Mouse (Mus musculus) liver, embryonic 13.5 days (tissue): ENCODE measurements around the gene Stk38. TPM values are rescaled to one million over a fixed set of nuclear protein-coding genes. Genes with fewer than 3 reads are reported as not detected.

ENCODE experiments used
- ATAC-seq: fragments of 200-750 bp; cut with Nextera tagmentation; 2 replicates; pipeline ENCODE4 v1.8.0; 2017; ENCODE audit warnings: low read depth, mild to moderate bottlenecking, moderate number of reproducible peaks, moderate library complexity
- DNase-seq: peaks from one replicate; pipeline ENCODE4 v3.0.0; 2022
- H3K27ac ChIP-seq: fragments of 300-500 bp; sonication (generic); 2 replicates; pipeline ENCODE4 v1.5.1; 2015; ENCODE audit warnings: moderate library complexity, mild to moderate bottlenecking, inconsistent platforms
- H3K27me3 ChIP-seq: fragments of 300-500 bp; sonication (generic); 2 replicates; pipeline ENCODE4 v1.6.1; 2015; ENCODE audit warnings: mild to moderate bottlenecking, inconsistent platforms
- H3K36me3 ChIP-seq: fragments of 300-500 bp; sonication (generic); 2 replicates; pipeline ENCODE4 v1.6.1; 2015; ENCODE audit warnings: mild to moderate bottlenecking, inconsistent platforms
- H3K4me1 ChIP-seq: fragments of 300-500 bp; sonication (generic); replicated peaks from 2 replicates; pipeline ENCODE4 v1.6.1; 2015; ENCODE audit warnings: inconsistent platforms
- H3K4me2 ChIP-seq: fragments of 300-500 bp; sonication (generic); 2 replicates; pipeline ENCODE4 v1.6.1; 2015; ENCODE audit warnings: inconsistent platforms, mild to moderate bottlenecking, moderate library complexity
- H3K4me3 ChIP-seq: fragments of 300-500 bp; sonication (generic); replicated peaks from 2 replicates; pipeline ENCODE4 v1.5.1; 2015; ENCODE audit warnings: mild to moderate bottlenecking, inconsistent platforms
- H3K9ac ChIP-seq: fragments of 300-500 bp; sonication (generic); 2 replicates; pipeline ENCODE4 v1.6.1; 2015; ENCODE audit warnings: mild to moderate bottlenecking, inconsistent platforms
- H3K9me3 ChIP-seq: fragments of 300-500 bp; sonication (generic); replicated peaks from 2 replicates; pipeline ENCODE4 v1.6.1; 2016; ENCODE audit warnings: inconsistent platforms
- WGBS: fragments of 180-500 bp; shearing (Covaris S2); methylation state at CpG from one replicate; pipeline ENCODE4 v1.1.7; 2015; ENCODE audit not compliant: insufficient replicate concordance; 5-methylcytosine and 5-hydroxymethylcytosine counted together
- polyA plus RNA-seq: library from polyadenylated mRNA; unstranded; fragments of >200 nt; fragmentation: Nextera tagmentation; extraction: Ambion mirVana; gene quantifications from 2 replicates; pipeline ENCODE4 v1.2.1, GENCODE M21; 2015

Gene Stk38
- polyA plus RNA-seq, 1 experiment from 2014 or later = 38.4 TPM

GRCm38 (mm10) chr17:29023346-29023745 is 15.6 kb upstream of the Stk38 start:
- Histone ChIP-seq H3K9me3 (no peaks in the 10 kb centered on the region), H3K4me3 (no peak overlapping the region), H3K27ac (no peak overlapping the region), H3K27me3 (no peaks in the 10 kb centered on the region), H3K4me2 (no peak overlapping the region), H3K9ac (no peak overlapping the region), H3K36me3 (no peaks in the 10 kb centered on the region), H3K4me1 (peaks cover 40% of the 10 kb centered on the region)
- no peak for ATAC-seq
- DNase-seq = no peak
- WGBS = 80% methylated on average over 6 of the region's 6 CpGs

- no peak overlapping the region for H3K27ac ChIP-seq
- H3K4me1 ChIP-seq = peaks cover 40% of the 10 kb centered on the region
- H3K9me3 ChIP-seq = no peaks in the 10 kb centered on the region
- H3K4me3 ChIP-seq = no peak overlapping the region
- 21% methylated on average over 15 of the region's 15 CpGs for WGBS
- H3K9ac ChIP-seq = peak overlapping the region; percentile 30
- H3K36me3 ChIP-seq = no peaks in the 10 kb centered on the region
- ATAC-seq = peak; percentile 62; the same call in 1 of the 2 replicates
- peak overlapping the region; percentile 32 for H3K4me2 ChIP-seq
- H3K27me3 ChIP-seq = no peaks in the 10 kb centered on the region
- DNase-seq = no peak
Measured at GRCm38 (mm10) chr17:29022230-29022819, 14.5 kb upstream of the Stk38 start.

GRCm38 (mm10) chr17:29020444-29020843 is 12.6 kb upstream of the Stk38 start:
- no peak overlapping the region for H3K4me2 ChIP-seq
- H3K4me3 ChIP-seq = no peak overlapping the region
- peaks cover 35% of the 10 kb centered on the region for H3K4me1 ChIP-seq
- H3K27ac ChIP-seq = no peak overlapping the region
- no peaks in the 10 kb centered on the region for H3K27me3 ChIP-seq
- ATAC-seq = no peak
- no peaks in the 10 kb centered on the region for H3K36me3 ChIP-seq
- DNase-seq = no peak
- no peak overlapping the region for H3K9ac ChIP-seq
- no peaks in the 10 kb centered on the region for H3K9me3 ChIP-seq

- Histone ChIP-seq H3K36me3 (no peaks in the 10 kb centered on the region), H3K4me3 (no peak overlapping the region), H3K9ac (no peak overlapping the region), H3K27ac (no peak overlapping the region), H3K4me1 (peaks cover 27% of the 10 kb centered on the region), H3K27me3 (no peaks in the 10 kb centered on the region), H3K9me3 (no peaks in the 10 kb centered on the region), H3K4me2 (no peak overlapping the region)
- 63% methylated on average over 7 of the region's 7 CpGs for WGBS
- no peak for DNase-seq
- ATAC-seq = no peak
Measured at GRCm38 (mm10) chr17:29019391-29019790, 11.6 kb upstream of the Stk38 start.

- ATAC-seq = no peak
- Histone ChIP-seq H3K9me3 (no peaks in the 10 kb centered on the region), H3K27ac (no peak overlapping the region), H3K4me1 (peaks cover 23% of the 10 kb centered on the region), H3K9ac (no peak overlapping the region), H3K4me3 (no peak overlapping the region), H3K27me3 (no peaks in the 10 kb centered on the region), H3K4me2 (no peak overlapping the region), H3K36me3 (no peaks in the 10 kb centered on the region)
- 48% methylated on average over 11 of the region's 11 CpGs for WGBS
- peak; percentile 29 for DNase-seq
Measured at GRCm38 (mm10) chr17:29018292-29018984, 10.6 kb upstream of the Stk38 start.

GRCm38 (mm10) chr17:29016705-29017104 is 8.9 kb upstream of the Stk38 start:
- no peaks in the 10 kb centered on the region for H3K27me3 ChIP-seq
- H3K36me3 ChIP-seq = no peaks in the 10 kb centered on the region
- ATAC-seq = no peak
- no peak for DNase-seq
- H3K4me3 ChIP-seq = no peak overlapping the region
- H3K27ac ChIP-seq = no peak overlapping the region; the same call in 1 of the 2 replicates
- H3K4me2 ChIP-seq = no peak overlapping the region
- H3K9me3 ChIP-seq = no peaks in the 10 kb centered on the region
- WGBS = 68% methylated on average over 4 of the region's 4 CpGs
- H3K4me1 ChIP-seq = peaks cover 14% of the 10 kb centered on the region
- no peak overlapping the region for H3K9ac ChIP-seq

GRCm38 (mm10) chr17:29015638-29016037 is 7.8 kb upstream of the Stk38 start:
- DNase-seq = peak; percentile 48

GRCm38 (mm10) chr17:29014235-29014634 is 6.4 kb upstream of the Stk38 start:
- Histone ChIP-seq H3K4me2 (no peak overlapping the region), H3K36me3 (no peaks in the 10 kb centered on the region), H3K27ac (no peak overlapping the region), H3K4me1 (peaks cover 4% of the 10 kb centered on the region; the same call in 1 of the 2 replicates), H3K9me3 (no peaks in the 10 kb centered on the region), H3K4me3 (no peak overlapping the region), H3K27me3 (no peaks in the 10 kb centered on the region), H3K9ac (no peak overlapping the region)
- DNase-seq = no peak
- ATAC-seq = no peak; the same call in 1 of the 2 replicates

More at GRCm38 (mm10) chr17:29015638-29016037, 7.8 kb upstream of the Stk38 start:
- Histone ChIP-seq H3K36me3 (no peaks in the 10 kb centered on the region), H3K27ac (no peak overlapping the region), H3K4me2 (no peak overlapping the region), H3K4me3 (no peak overlapping the region), H3K9me3 (no peaks in the 10 kb centered on the region), H3K9ac (no peak overlapping the region), H3K27me3 (no peaks in the 10 kb centered on the region), H3K4me1 (peaks cover 12% of the 10 kb centered on the region)
- no peak for ATAC-seq
- WGBS = 18% methylated on average over 2 of the region's 2 CpGs

GRCm38 (mm10) chr17:29009181-29009580 is 1.4 kb upstream of the Stk38 start:
- 54% methylated on average over 4 of the region's 4 CpGs for WGBS
- no peak for DNase-seq

GRCm38 (mm10) chr17:29008326-29008650 is 493 bp upstream of the Stk38 start:
- no peak for DNase-seq
- no peak for ATAC-seq
- peaks cover 40% of the 10 kb centered on the region for H3K4me1 ChIP-seq
- H3K27ac ChIP-seq = peak overlapping the region; percentile 92
- H3K9ac ChIP-seq = peak overlapping the region; percentile 96
- peak overlapping the region; percentile 97 for H3K4me3 ChIP-seq
- H3K27me3 ChIP-seq = no peaks in the 10 kb centered on the region
- H3K36me3 ChIP-seq = no peaks in the 10 kb centered on the region
- peak overlapping the region; percentile 98 for H3K4me2 ChIP-seq
- H3K9me3 ChIP-seq = no peaks in the 10 kb centered on the region
- 25% methylated on average over 8 of the region's 8 CpGs for WGBS

More at GRCm38 (mm10) chr17:29009181-29009580, 1.4 kb upstream of the Stk38 start:
- no peak for ATAC-seq
- Histone ChIP-seq H3K36me3 (no peaks in the 10 kb centered on the region), H3K4me3 (no peak overlapping the region), H3K9ac (no peak overlapping the region), H3K9me3 (no peaks in the 10 kb centered on the region), H3K4me2 (no peak overlapping the region), H3K4me1 (peaks cover 33% of the 10 kb centered on the region), H3K27ac (no peak overlapping the region), H3K27me3 (no peaks in the 10 kb centered on the region)

GRCm38 (mm10) chr17:29007243-29007640 is 553 bp downstream of the Stk38 start:
- Histone ChIP-seq H3K9ac (peak overlapping the region; percentile 96), H3K4me1 (peaks cover 45% of the 10 kb centered on the region), H3K27me3 (no peaks in the 10 kb centered on the region), H3K9me3 (no peaks in the 10 kb centered on the region), H3K4me2 (peak overlapping the region; percentile 98), H3K27ac (peak overlapping the region; percentile 92), H3K36me3 (no peaks in the 10 kb centered on the region), H3K4me3 (peak overlapping the region; percentile 97)
- peak; percentile 25; the same call in 1 of the 2 replicates for ATAC-seq
- no peak for DNase-seq
- under 1% methylated on average over 19 of the region's 19 CpGs for WGBS

GRCm38 (mm10) chr17:29006812-29007211 is 983 bp downstream of the Stk38 start:
- peak; percentile 31 for DNase-seq
- peak overlapping the region; percentile 98 for H3K4me2 ChIP-seq
- no peaks in the 10 kb centered on the region for H3K9me3 ChIP-seq
- under 1% methylated on average over 7 of the region's 7 CpGs for WGBS
- H3K27ac ChIP-seq = peak overlapping the region; percentile 92
- H3K36me3 ChIP-seq = no peaks in the 10 kb centered on the region
- peaks cover 45% of the 10 kb centered on the region for H3K4me1 ChIP-seq
- no peaks in the 10 kb centered on the region for H3K27me3 ChIP-seq
- H3K4me3 ChIP-seq = peak overlapping the region; percentile 97
- peak overlapping the region; percentile 96 for H3K9ac ChIP-seq
- no peak for ATAC-seq
